Mouse (Mus musculus) monocyte, adult 2 months (primary cell): ENCODE data around the gene Znhit3.
"Not testable (repeated sequence)": the region's sequence is repeated elsewhere in the genome, so short reads cannot be mapped to it uniquely, and the experiment has no call there.

Source experiments
- DNase-seq, 2 experiments: peaks; one replicate each; pipeline ENCODE4 v3.0.0; 2022; ENCODE audit warnings: low spot score in 2 of 2, low read depth in 1 of 2

The Znhit3 gene

GRCm38 (mm10) chr11:84879007-84879771, 37.0 kb downstream of the Znhit3 start:
- DNase-seq: no peak

GRCm38 (mm10) chr11:84876020-84876419, 40.1 kb downstream of the Znhit3 start:
- DNase-seq: not testable (repeated sequence)

- no peak for DNase-seq
These were observed 42.9 kb downstream of the Znhit3 start for GRCm38 (mm10) chr11:84873042-84873833.

GRCm38 (mm10) chr11:84871548-84872069, 44.6 kb downstream of the Znhit3 start:
- no peak for DNase-seq

- DNase-seq: no peak
These were observed 45.1 kb downstream of the Znhit3 start for GRCm38 (mm10) chr11:84871046-84871445.

GRCm38 (mm10) chr11:84870337-84871043, 45.7 kb downstream of the Znhit3 start, which contains the start of gene Ggnbp2:
Gene Ggnbp2 (minus strand): TSS chr11:84870817.
- DNase-seq: peak; percentile 79 to 92

- peak; percentile 87 to 90 for DNase-seq
These were observed 46.5 kb downstream of the Znhit3 start for GRCm38 (mm10) chr11:84869537-84870232.

- DNase-seq: no peak
These were observed 47.3 kb downstream of the Znhit3 start for GRCm38 (mm10) chr11:84868786-84869259.

- DNase-seq: no peak
These were observed 48.6 kb downstream of the Znhit3 start for GRCm38 (mm10) chr11:84867586-84867985.

- no peak for DNase-seq
These were observed 50.9 kb downstream of the Znhit3 start for GRCm38 (mm10) chr11:84865268-84865667.
